Mouse (Mus musculus): ENCODE results near the gene Fbxo31. TPM values are rescaled to one million over a fixed set of nuclear protein-coding genes. Genes with fewer than 3 reads are reported as not detected.
A peak's percentile ranks its signal among the peaks of the same experiment; 100 is the strongest.
"Not testable (repeated sequence)": the region's sequence is repeated elsewhere in the genome, so short reads cannot be mapped to it uniquely, and the experiment has no call there.

Fbxo31 gene
- 100 to 1,000 TPM; 141 to 254 (median 161) TPM for total RNA-seq (2022)

- peak; percentile 86 to 93 for DNase-seq (ENCODE audit: low spot score in 2 of 2)
Observed at GRCm38 (mm10) chr8:121578676-121579451, at the start of gene Fbxo31. TSS of gene Fbxo31 (minus strand) at chr8:121578806.

GRCm38 (mm10) chr8:121623043-121623442, 44.4 kb upstream of the Fbxo31 start:
- DNase-seq (ENCODE audit: low spot score in 2 of 2): no peak

DNA sequence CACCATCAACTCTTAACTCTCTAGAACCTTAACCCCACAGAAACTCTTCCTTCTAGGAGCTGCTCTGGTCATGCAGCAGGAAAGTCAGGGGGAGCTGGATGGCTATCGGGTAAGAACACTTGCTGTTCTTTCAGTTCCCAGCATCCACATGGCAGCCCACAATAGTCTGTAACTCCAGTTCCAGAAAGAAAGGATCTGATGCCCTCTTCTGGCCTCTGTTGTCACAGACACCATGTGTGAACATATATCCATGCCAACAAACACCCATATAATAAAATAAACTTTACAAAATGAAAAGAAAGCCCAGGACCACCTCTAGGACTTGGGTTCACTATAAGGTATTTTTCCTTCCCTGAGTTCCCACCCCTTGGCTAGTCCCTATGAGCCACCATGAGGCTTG, 43.3 kb upstream of the Fbxo31 start:
- no peak for DNase-seq (ENCODE audit: low spot score in 2 of 2)

- DNase-seq (ENCODE audit: low spot score in 2 of 2): no peak
Observed at GRCm38 (mm10) chr8:121620801-121621516, 42.4 kb upstream of the Fbxo31 start.

- peak; percentile 36 to 41 for DNase-seq (ENCODE audit: low spot score in 2 of 2)
Observed at GRCm38 (mm10) chr8:121619401-121619995, 40.9 kb upstream of the Fbxo31 start.

DNA sequence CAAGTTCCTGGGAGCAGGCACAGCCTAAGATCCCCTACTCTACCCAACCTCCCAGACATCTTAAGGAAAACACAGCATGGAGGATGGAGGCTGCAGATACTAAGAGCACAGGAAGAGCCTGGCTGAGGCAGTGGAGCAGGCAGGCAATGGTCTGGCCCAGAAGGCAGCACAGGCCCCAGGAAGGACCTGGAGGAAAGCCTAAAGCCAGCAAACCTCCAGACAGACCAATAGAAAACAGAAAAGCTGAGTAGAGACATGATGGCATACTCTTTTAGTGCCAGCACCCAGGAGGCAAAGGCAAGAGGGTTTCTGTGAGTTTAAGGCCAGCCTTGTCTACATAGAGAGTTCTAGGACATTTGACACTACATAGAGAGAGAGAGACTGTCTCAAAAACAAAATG, 34.8 kb upstream of the Fbxo31 start:
- DNase-seq (ENCODE audit: low spot score in 2 of 2): no peak

- no peak for DNase-seq (ENCODE audit: low spot score in 2 of 2)
Observed at GRCm38 (mm10) chr8:121609916-121610315, 31.3 kb upstream of the Fbxo31 start.

DNA sequence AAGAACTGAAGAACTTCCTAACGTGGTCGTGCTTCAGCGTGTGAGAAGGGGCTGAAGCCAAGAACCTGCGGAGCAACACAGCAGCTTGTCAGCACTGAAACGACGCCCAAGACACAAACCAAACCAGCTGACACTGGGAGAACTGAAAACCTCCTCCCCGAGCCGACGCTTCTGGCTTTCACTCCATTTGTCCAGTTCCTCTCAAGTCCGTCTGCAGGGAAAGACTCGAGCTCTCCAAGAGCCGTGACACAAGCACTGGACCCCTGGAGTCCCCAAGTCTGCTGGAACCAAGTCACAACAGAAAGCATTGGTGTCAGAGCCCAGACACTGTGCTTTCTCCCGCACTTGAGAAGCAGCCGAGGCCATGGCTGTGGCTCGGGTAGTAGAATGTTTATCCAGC, 30.6 kb upstream of the Fbxo31 start:
- DNase-seq (ENCODE audit: low spot score in 2 of 2): no peak

- DNase-seq (ENCODE audit: low spot score in 2 of 2): no peak
Observed at GRCm38 (mm10) chr8:121607661-121608060, 29.1 kb upstream of the Fbxo31 start.

DNA sequence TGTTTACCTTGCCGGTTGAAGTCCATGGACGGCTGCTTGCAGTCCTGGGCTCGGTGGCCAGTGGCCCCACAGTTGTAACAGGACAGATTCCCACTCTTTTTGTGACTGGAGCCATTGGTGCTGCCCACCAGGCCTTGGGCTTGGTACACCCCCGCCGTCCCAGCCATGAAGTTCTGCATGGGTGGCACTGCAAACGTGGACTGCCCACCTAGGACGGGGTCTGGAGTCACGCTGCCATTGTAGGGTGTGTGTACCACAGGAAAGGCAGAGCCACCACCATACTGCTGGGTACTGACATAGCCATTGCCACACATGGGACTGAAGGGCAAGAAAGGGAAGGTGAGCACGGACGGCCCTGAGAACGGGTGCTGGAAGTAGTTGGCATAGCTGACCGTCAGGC, 25.2 kb upstream of the Fbxo31 start:
- DNase-seq (ENCODE audit: low spot score in 2 of 2): no peak

- DNase-seq (ENCODE audit: low spot score in 2 of 2): peak; percentile 64 to 71
Observed at GRCm38 (mm10) chr8:121602860-121603259, 24.3 kb upstream of the Fbxo31 start.

GRCm38 (mm10) chr8:121602411-121602810, 23.8 kb upstream of the Fbxo31 start:
- DNase-seq (ENCODE audit: low spot score in 2 of 2): no peak

DNA sequence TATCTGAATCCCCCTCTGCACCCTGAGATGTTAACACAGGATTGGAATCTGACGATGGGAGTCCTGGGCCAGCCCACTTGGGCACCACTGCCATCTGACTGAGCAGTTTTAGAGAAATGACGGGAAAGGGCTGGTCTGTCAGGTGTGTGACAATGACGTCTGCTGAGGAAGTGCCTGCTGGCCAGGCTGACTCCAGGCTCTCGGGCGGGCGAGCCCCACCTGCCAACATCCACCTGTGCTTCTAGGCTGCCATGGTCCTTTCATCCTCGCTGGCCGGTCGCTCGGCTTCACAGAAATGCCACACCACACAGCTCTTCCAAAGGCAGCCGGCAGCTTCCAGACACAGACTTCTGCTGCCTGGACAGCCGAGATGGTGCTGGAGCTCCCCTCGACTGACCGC, 21.2 kb upstream of the Fbxo31 start:
- no peak for DNase-seq (ENCODE audit: low spot score in 2 of 2)

DNA sequence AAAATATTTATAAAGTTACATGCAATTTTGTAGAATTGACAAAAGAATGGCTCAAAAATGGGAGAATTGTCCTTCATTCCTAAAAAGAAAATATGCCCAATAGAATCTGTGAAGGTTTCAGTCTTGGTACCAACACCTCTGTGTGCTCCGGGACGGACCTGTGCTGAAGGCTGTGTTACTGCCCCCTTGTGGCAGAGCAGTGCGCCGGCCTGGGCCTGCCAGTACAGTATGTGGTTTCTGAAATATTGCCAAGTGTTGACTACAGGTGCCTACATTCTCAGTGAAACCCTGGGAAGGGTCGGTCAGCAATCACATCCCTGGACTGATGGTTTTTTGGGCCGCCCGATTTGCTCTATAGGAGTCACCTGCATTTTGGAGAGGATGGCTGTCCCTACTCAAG, 20.3 kb upstream of the Fbxo31 start:
- peak; percentile 74 to 81 for DNase-seq (ENCODE audit: low spot score in 2 of 2)

DNA sequence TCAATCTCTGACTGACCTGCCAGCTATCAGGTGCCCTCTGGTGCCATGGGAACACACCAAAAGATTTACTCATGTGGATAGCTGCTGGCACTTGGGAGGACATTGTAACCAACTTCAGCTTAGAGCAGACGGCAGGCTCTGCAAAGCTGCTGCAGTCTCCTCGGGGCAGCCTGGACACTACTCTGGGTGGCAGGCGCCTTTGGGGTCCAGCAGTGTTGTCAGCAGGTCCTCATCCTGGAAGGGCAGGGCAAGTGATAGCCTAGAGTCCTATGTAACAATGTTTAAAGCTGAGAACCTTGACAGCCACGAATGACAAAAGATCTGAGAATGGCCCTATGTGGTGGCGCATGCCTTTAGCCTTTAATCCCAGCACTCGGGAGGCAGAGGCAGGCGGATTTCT, 19.6 kb upstream of the Fbxo31 start:
- no peak for DNase-seq (ENCODE audit: low spot score in 2 of 2)

GRCm38 (mm10) chr8:121597492-121597891, 18.9 kb upstream of the Fbxo31 start:
- not testable (repeated sequence) for DNase-seq (ENCODE audit: low spot score in 2 of 2)

DNA sequence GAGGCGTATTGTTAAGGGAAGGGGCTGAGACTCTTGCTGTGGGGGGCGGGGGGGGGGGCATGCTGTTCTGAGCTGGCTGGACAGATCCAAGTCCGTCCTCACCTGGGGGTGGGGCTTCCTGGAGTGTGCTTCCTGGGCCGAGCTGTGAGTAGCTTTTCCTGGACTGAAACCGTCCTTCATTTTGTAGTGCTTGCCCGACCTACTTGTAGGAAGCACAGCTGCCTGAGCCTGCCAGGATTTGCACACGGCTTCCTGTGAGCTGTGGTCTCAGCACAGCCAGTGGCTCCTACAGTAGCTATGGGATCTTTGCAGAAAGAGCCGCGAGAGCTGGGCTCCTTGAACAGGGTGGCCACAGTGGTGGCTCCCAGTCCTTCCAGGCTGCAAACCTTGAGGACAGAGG, 15.4 kb upstream of the Fbxo31 start:
- DNase-seq (ENCODE audit: low spot score in 2 of 2): no peak

- no peak for DNase-seq (ENCODE audit: low spot score in 2 of 2)
Observed at GRCm38 (mm10) chr8:121593293-121593692, 14.7 kb upstream of the Fbxo31 start.

DNA sequence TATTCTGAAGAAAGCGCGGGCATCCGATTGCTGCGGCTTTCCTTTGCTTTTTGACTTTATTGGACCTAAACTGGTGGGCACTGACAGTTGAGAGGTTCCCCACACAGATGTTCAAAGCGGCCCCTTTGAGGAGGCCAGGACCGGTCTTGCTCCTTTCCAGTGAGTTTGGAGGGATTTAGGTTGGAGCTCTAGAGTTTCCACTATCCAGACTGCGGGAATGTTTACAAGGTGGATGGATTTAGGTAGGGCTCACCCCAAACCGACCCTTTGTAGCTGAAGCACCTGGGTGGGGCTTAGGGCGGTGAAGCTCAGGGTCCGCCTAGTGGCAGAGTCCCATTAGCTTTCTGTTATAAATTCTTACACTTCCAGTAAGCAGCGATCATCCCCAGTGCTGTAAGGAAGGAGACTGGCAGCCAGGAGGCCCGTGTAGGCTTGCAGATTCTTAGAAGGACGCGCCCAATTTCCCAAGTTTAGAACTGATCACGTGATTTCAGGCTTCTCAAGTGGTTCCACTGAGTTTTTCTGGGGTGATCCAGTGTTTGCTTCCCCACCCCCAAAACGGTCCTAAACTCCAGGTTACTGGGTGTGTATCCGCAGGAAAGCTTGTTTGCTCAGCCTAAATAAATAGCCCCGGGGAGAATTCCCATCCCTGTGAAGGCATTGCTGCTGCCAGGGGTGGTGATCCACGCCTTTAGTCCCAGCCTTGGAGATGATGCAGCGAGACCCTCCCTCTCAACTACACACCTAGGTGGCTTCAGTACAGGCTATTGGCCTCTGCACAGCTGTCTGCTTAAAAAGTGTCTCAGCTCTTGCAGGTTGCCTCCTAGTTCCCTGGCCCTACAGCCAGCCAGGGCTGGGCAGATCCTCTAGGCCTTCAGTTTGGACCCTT, 12.8 kb upstream of the Fbxo31 start:
- peak in 1 of 2 experiments; percentile 36 for DNase-seq (ENCODE audit: low spot score in 2 of 2)

DNA sequence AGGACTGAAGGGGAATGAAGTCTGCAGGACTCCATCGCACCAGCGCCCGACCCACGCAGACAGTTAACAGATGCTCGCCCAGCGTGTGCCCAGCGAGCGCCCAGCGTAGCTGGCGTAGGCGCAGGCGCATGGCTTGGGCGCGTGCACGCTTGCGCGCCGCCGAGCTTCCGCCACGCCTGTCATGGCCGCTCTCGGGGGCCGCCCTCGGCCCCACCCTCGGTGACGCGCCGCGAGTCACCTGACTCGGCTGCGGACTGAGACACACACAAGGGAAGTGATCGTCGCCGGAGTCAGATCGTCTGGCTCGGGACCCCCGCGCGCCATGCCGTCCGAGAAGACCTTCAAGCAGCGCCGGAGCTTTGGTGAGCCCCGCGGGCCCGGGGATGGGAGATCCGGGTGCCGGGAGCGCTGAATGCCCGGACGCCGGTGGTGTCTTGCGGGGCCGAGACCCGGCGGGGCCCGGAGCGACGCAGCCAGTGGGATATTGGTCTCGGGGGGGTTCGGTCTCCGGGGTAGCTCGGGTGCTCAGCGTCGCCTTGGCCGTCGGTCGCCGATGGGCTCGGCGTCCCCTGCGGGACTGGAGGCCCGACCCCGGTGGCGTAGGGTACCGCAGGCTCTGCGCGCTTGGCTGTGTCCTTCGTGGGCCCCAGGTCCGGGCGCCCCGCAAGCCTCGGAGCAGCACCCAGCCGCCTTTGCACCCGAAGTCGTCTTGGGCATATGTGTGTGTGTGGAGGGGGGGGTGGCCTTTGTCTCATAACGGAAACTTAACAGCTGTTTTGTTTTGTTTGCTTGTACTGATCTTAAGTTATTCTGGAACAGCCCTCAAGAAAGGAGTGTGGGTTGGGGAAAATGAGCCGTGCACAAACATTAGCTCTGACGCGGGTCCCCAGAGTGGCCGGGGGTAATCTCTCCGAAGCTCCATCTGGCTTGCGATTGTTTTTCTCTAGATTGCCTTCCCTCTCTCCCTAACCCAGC, 11.9 kb upstream of the Fbxo31 start, which contains the start of gene Map1lc3b:
Gene Map1lc3b, plus strand, starts transcription at position 159 of the 975 bp plus-strand sequence.
- peak; percentile 93 to 94 for DNase-seq (ENCODE audit: low spot score in 2 of 2)
